Mouse (Mus musculus) thymus, postnatal 0 days (tissue): Measurements from ENCODE around the gene Nxpe3. TPM values are rescaled to one million over a fixed set of nuclear protein-coding genes. Genes with fewer than 3 reads are reported as not detected.

Experiments used
- DNase-seq: peaks from one replicate; pipeline ENCODE4 v3.0.0-alpha.2; 2015; ENCODE audit warnings: low spot score
- polyA plus RNA-seq: library from polyadenylated mRNA; unstranded; fragments of >200 nt; fragmentation: Nextera tagmentation; extraction: Ambion mirVana; gene quantifications from 2 replicates; pipeline ENCODE4 v1.2.1, GENCODE M21; 2015

Nxpe3 gene
- polyA plus RNA-seq, 1 experiment from 2014 or later: 2.2 TPM

GRCm38 (mm10) chr16:55811792-55812191 is 83.3 kb downstream of the Nxpe3 start:
- DNase-seq: no peak

GRCm38 (mm10) chr16:55809779-55810514 is 85.1 kb downstream of the Nxpe3 start:
- DNase-seq: no peak

GRCm38 (mm10) chr16:55809345-55809744 is 85.7 kb downstream of the Nxpe3 start:
- no peak for DNase-seq

- no peak for DNase-seq
Observed at GRCm38 (mm10) chr16:55807505-55807932, 87.6 kb downstream of the Nxpe3 start.

GRCm38 (mm10) chr16:55804799-55805198 is 90.3 kb downstream of the Nxpe3 start:
- no peak for DNase-seq

GRCm38 (mm10) chr16:55801629-55802028 is 93.5 kb downstream of the Nxpe3 start:
- DNase-seq: no peak

- no peak for DNase-seq
Observed at GRCm38 (mm10) chr16:55798845-55799244, 96.2 kb downstream of the Nxpe3 start.

GRCm38 (mm10) chr16:55790326-55790725 is 104.8 kb downstream of the Nxpe3 start:
- no peak for DNase-seq

Other genes with a start within 250 kb of the Nxpe3 start
- gene Nfkbiz, start 56.4 kb downstream of the Nxpe3 start, polyA plus RNA-seq: 6.0 and 6.3 TPM in 2 replicates
- 46.4 and 52.7 TPM in 2 replicates for gene Cep97, start 39.6 kb upstream of the Nxpe3 start, polyA plus RNA-seq
- gene Rpl24, start 71.0 kb upstream of the Nxpe3 start, polyA plus RNA-seq: 1,051 and 1,112 TPM in 2 replicates
- gene Zbtb11, start 78.6 kb upstream of the Nxpe3 start, polyA plus RNA-seq: 15.6 and 20.2 TPM in 2 replicates
- 159 and 168 TPM in 2 replicates for gene Pcnp, start 134.5 kb upstream of the Nxpe3 start, polyA plus RNA-seq
- 40.1 and 41.0 TPM in 2 replicates for gene Trmt10c, start 142.5 kb upstream of the Nxpe3 start, polyA plus RNA-seq
- gene Senp7, start 153.1 kb upstream of the Nxpe3 start, polyA plus RNA-seq: 43.5 and 50.0 TPM in 2 replicates